ENCODE assay signal across 17 mouse cellular contexts in the genomic region with DNA sequence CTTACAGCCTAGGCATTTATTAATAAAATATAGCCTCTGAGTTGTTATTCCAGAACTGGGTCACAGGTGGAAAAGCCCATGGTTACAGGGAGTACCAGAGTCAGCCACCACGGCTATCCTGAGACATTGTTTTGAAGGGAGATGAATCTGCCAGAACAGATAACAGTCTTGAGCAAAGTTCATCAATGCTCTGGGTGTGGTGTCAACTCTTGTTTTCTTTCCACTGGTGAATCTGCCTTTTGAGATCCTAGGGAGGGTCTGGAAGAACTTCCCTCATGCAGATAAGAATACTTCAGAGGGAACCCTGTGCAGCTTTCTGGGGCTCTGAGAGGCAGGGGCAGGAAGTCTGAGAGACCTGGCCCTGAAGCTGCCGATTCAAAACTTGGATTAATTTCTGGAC. TPM values are rescaled to one million over a fixed set of nuclear protein-coding genes. Genes with fewer than 3 reads are reported as not detected.
"Had no signal": no experiment of that assay in that cellular context is flagged by ENCODE, and none has a peak within 500 bp of the region (broad histone marks: within the 10 kb centered on the region; RNA-seq: fewer than 3 reads in every experiment).

No protein-coding gene starts in this region.

- DNase-seq: right cerebral cortex, postnatal 14 days; thymus, adult 2 months; thymus, postnatal 25 days; thymus, postnatal 4 days had no signal

- H3K36me3 ChIP-seq: liver, embryonic 12.5 days; lung, embryonic 15.5 days; midbrain, embryonic 13.5 days; midbrain, embryonic 15.5 days; neural tube, embryonic 12.5 days; stomach, embryonic 15.5 days had no signal

- H3K27me3 ChIP-seq: liver, embryonic 12.5 days; lung, embryonic 15.5 days; megakaryocyte, embryonic 14.5 days; midbrain, embryonic 13.5 days; midbrain, embryonic 15.5 days; neural tube, embryonic 12.5 days; stomach, embryonic 15.5 days had no signal

- ATAC-seq: liver, embryonic 12.5 days; midbrain, embryonic 13.5 days; midbrain, embryonic 15.5 days had no signal

- H3K9me3 ChIP-seq: liver, embryonic 12.5 days; lung, embryonic 15.5 days; midbrain, embryonic 13.5 days; midbrain, embryonic 15.5 days; neural tube, embryonic 12.5 days; stomach, embryonic 15.5 days had no signal

- H3K4me3 ChIP-seq: liver, embryonic 12.5 days; lung, embryonic 15.5 days; megakaryocyte, embryonic 14.5 days; midbrain, embryonic 13.5 days; midbrain, embryonic 15.5 days; neural tube, embryonic 12.5 days; stomach, embryonic 15.5 days had no signal

- H3K4me2 ChIP-seq: liver, embryonic 12.5 days; lung, embryonic 15.5 days; midbrain, embryonic 11.5 days; midbrain, embryonic 13.5 days; midbrain, embryonic 15.5 days; neural tube, embryonic 12.5 days; stomach, embryonic 15.5 days had no signal

- H3K9ac ChIP-seq: liver, embryonic 12.5 days; liver, embryonic 14.5 days; lung, embryonic 15.5 days; midbrain, embryonic 13.5 days; midbrain, embryonic 15.5 days; neural tube, embryonic 12.5 days; stomach, embryonic 15.5 days had no signal

- H3K27ac ChIP-seq: liver, embryonic 12.5 days; liver, embryonic 14.5 days; lung, embryonic 15.5 days; macrophage; midbrain, embryonic 13.5 days; midbrain, embryonic 15.5 days; neural tube, embryonic 12.5 days; stomach, embryonic 15.5 days; stomach, postnatal 0 days had no signal

- H3K4me1 ChIP-seq: lung, embryonic 15.5 days; megakaryocyte, embryonic 14.5 days; midbrain, embryonic 13.5 days; midbrain, embryonic 15.5 days; neural tube, embryonic 12.5 days; stomach, embryonic 15.5 days had no signal

RNA-seq across cellular contexts. Expression of a gene that starts 29.7 kb away (rescaled TPM):
- total RNA-seq: megakaryocyte progenitor cell, adult 5-6 weeks; monocyte, adult 5-6 weeks had no signal
- polyA plus RNA-seq: macrophage had no signal
